In the genomic region with DNA sequence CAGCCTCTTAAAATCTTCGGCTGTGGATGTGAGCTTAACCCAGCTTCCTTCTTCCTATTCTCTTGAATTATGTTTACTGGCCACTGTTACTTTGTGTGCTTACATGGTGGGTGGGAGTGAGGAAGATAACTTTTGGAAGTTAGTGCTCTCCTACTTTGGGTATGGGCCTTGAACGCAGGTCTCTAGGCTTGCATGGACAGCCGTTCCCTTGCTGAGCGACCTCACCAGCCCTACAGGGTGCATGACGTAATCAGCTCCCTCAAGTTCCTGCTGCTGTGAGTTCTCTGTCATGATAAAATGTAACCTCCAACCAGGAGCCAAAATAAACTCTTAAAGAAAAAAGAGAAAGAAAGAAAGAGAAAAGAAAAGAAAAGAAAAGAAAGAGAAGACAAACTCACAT, we compare ENCODE assay signal across 9 mouse cellular contexts. TPM values are rescaled to one million over a fixed set of nuclear protein-coding genes. Genes with fewer than 3 reads are reported as not detected.
DNase-seq lines count a peak whose midpoint lies in the region; ATAC-seq and TF ChIP-seq lines count a peak whose summit lies in the region.
"Had no signal": no experiment of that assay in that cellular context is flagged by ENCODE, and none has a peak within 500 bp of the region (broad histone marks: within the 10 kb centered on the region; RNA-seq: fewer than 3 reads in every experiment).

No protein-coding gene starts in this region.

- peaks cover 38% of the 10 kb centered on the region for H3K4me1 ChIP-seq in heart, embryonic 10.5 days
- peaks cover 0 to 12% of the 10 kb centered on the region in 2 experiments; a peak in 2 of 4 replicates for H3K4me1 ChIP-seq in CH12.LX (ENCODE audit: control insufficient read depth in 1 of 2, insufficient read depth in 2 of 2)
- peaks cover 33% of the 10 kb centered on the region for H3K4me1 ChIP-seq in forebrain, embryonic 12.5 days
- H3K4me1 ChIP-seq in liver, embryonic 12.5 days, result peaks cover 11% of the 10 kb centered on the region

- no peaks in the 10 kb centered on the region for H3K36me3 ChIP-seq in heart, embryonic 10.5 days
- H3K36me3 ChIP-seq in CH12.LX (replicated peaks in 1 of 2; ENCODE audit: control insufficient read depth in 1 of 2, insufficient read depth in 1 of 2, low read length in 1 of 2), result no peaks in the 10 kb centered on the region
- H3K36me3 ChIP-seq in forebrain, embryonic 12.5 days (replicated peaks), result no peaks in the 10 kb centered on the region
- H3K36me3 ChIP-seq in liver, embryonic 12.5 days, result no peaks in the 10 kb centered on the region

- no peak for TF ChIP-seq CTCF in CH12.LX (conservative IDR thresholded peaks at IDR 0.05 in 1 of 2, IDR thresholded peaks at IDR 0.05 in 1 of 2; ENCODE audit: low read depth in 2 of 2, low read length in 2 of 2)

- peak overlapping the region; percentile 87 for H3K4me2 ChIP-seq in CH12.LX (ENCODE audit: insufficient read depth, low read depth, poor library complexity, severe bottlenecking)
- H3K4me2 ChIP-seq in forebrain, embryonic 12.5 days, result peak overlapping the region; percentile 31; the same call in 1 of the 2 replicates
- peak overlapping the region; percentile 59 for H3K4me2 ChIP-seq in liver, embryonic 12.5 days

- H3K9me3 ChIP-seq in heart, embryonic 10.5 days, result no peaks in the 10 kb centered on the region
- H3K9me3 ChIP-seq in CH12.LX (replicated peaks; ENCODE audit: low read length), result no peaks in the 10 kb centered on the region
- H3K9me3 ChIP-seq in forebrain, embryonic 12.5 days, result no peaks in the 10 kb centered on the region
- no peaks in the 10 kb centered on the region for H3K9me3 ChIP-seq in liver, embryonic 12.5 days (replicated peaks)

- H3K27me3 ChIP-seq in heart, embryonic 10.5 days (ENCODE audit: insufficient read depth, poor library complexity, severe bottlenecking), result 0 out of 2 replicates have a peak, but pooled peaks cover 5% of the 10 kb centered on the region
- no peaks in the 10 kb centered on the region for H3K27me3 ChIP-seq in CH12.LX (replicated peaks)
- H3K27me3 ChIP-seq in forebrain, embryonic 12.5 days, result peaks cover 5% of the 10 kb centered on the region; the same call in 1 of the 2 replicates
- peaks cover 5% of the 10 kb centered on the region for H3K27me3 ChIP-seq in liver, embryonic 12.5 days (replicated peaks)

- in situ Hi-C loops in CH12.LX (cut with MboI; ENCODE audit: low pct_ligation_motif_present, low pct_unique_long_range_greater_than_20kb, low sequenced_read_pairs), result loop anchor here (10.0 kb wide), 1 partner anchor 179 kb away; no protein-coding TSS in a partner anchor

- H3K9ac ChIP-seq in CH12.LX (ENCODE audit: insufficient read depth, low read depth), result no peak overlapping the region; the same call in 1 of the 2 replicates
- no peak overlapping the region for H3K9ac ChIP-seq in forebrain, embryonic 12.5 days
- H3K9ac ChIP-seq in liver, embryonic 12.5 days, result no peak overlapping the region

- no peak for TF ChIP-seq RAD21 in CH12.LX (IDR thresholded peaks at IDR 0.05; ENCODE audit: low read depth, low read length)

- H3K79me2 ChIP-seq in CH12.LX (replicated peaks; ENCODE audit: control insufficient read depth, extremely low read depth, insufficient read depth, poor library complexity, severe bottlenecking), result no peaks in the 10 kb centered on the region

- TF ChIP-seq POLR2A in CH12.LX (IDR thresholded peaks at IDR 0.05; ENCODE audit: low read depth, low read length), result no peak

- no peak for DNase-seq in heart, embryonic 10.5 days (ENCODE audit: low spot score)
- no peak for DNase-seq in heart, adult 9 months (ENCODE audit: low spot score in 2 of 2)
- no peak for DNase-seq in CH12.LX (ENCODE audit: extremely low read depth)
- no peak for DNase-seq in frontal cortex, postnatal 10 days (ENCODE audit: low spot score in 2 of 2)

- ATAC-seq in forebrain, embryonic 12.5 days (ENCODE audit: low FRiP score), result no peak
- ATAC-seq in liver, embryonic 12.5 days, result 0 out of 2 replicates have a peak, but pooled peaks have one; percentile 27
- no peak for ATAC-seq in erythroid progenitor cell, adult 5-6 weeks (replicated peaks; ENCODE audit: low FRiP score, poor library complexity, severe bottlenecking)
- no peak for ATAC-seq in megakaryocyte-erythroid progenitor cell, adult 5-6 weeks (replicated peaks; ENCODE audit: low FRiP score, low TSS enrichment, poor library complexity, severe bottlenecking)
- ATAC-seq: Patski had no signal

- H3K27ac ChIP-seq in heart, embryonic 10.5 days, result peak overlapping the region; percentile 59; the same call in 1 of the 2 replicates
- H3K27ac ChIP-seq in CH12.LX (ENCODE audit: insufficient read depth, low read depth), result no peak overlapping the region
- no peak overlapping the region for H3K27ac ChIP-seq in forebrain, embryonic 12.5 days
- H3K27ac ChIP-seq in liver, embryonic 12.5 days, result no peak overlapping the region

- 60% methylated on average over 5 of the region's 5 CpGs for WGBS in heart, embryonic 10.5 days
- 80% methylated on average over 5 of the region's 5 CpGs for WGBS in forebrain, embryonic 12.5 days
- 46% methylated on average over 5 of the region's 5 CpGs for WGBS in liver, embryonic 12.5 days (ENCODE audit: insufficient replicate concordance)

- dilution Hi-C loops in CH12.LX (cut with MboI; ENCODE audit: extremely low pct_ligation_motif_present, extremely low pct_unique_long_range_greater_than_20kb, low sequenced_read_pairs), result no loop called here

- peak overlapping the region; percentile 50 for H3K4me3 ChIP-seq in heart, embryonic 10.5 days
- peak overlapping the region in 2 of 3 experiments; percentile 30 to 40 for H3K4me3 ChIP-seq in CH12.LX (replicated peaks in 1 of 3; ENCODE audit: low read depth in 2 of 3, low read length in 2 of 3, poor library complexity in 1 of 3)
- no peak overlapping the region for H3K4me3 ChIP-seq in forebrain, embryonic 12.5 days (replicated peaks)
- peak overlapping the region; percentile 30 for H3K4me3 ChIP-seq in liver, embryonic 12.5 days

- no peak for TF ChIP-seq EP300 in CH12.LX (IDR thresholded peaks at IDR 0.05; ENCODE audit: low read length)

TF ChIP-seq in CH12.LX, 34 proteins besides CTCF, POLR2A, EP300 and RAD21:
- TF ChIP-seq USF1 (IDR thresholded peaks at IDR 0.05; ENCODE audit: low read depth, low read length) (no peak), JUN (IDR thresholded peaks at IDR 0.05; ENCODE audit: insufficient read depth, low read depth, low read length) (0 out of 2 replicates have a peak, but pooled peaks have one; percentile 8), MAFK (IDR thresholded peaks at IDR 0.05; ENCODE audit: insufficient replicate concordance, low read length) (no peak)

RNA-seq across cellular contexts. Expression of a gene that starts 13.9 kb away (rescaled TPM):
- 0.60 and 0.64 TPM in 2 replicates for polyA plus RNA-seq in heart, embryonic 10.5 days (2016; fragmentation: Nextera tagmentation; extraction: Ambion mirVana)
- total RNA-seq in CH12.LX (2012; rRNA removed) (not detected in 2 replicates), CH12.LX (2014; rRNA removed) (not detected in 2 replicates)
- polyA plus RNA-seq in CH12.LX (2012; ENCODE audit: insufficient read length, low read depth), result not detected in 2 replicates
- 0.46 and 0.50 TPM in 2 replicates for polyA plus RNA-seq in forebrain, embryonic 12.5 days (2016; fragmentation: Nextera tagmentation; extraction: Ambion mirVana)
- 0.28 TPM in 1 of 2 replicates, not detected in the other for polyA plus RNA-seq in liver, embryonic 12.5 days (2016; fragmentation: Nextera tagmentation; extraction: Ambion mirVana)
- not detected in 2 replicates for total RNA-seq in erythroid progenitor cell, adult 5-6 weeks (2015; ENCODE audit: low replicate concordance)
- not detected in 2 replicates for total RNA-seq in erythroid progenitor cell, adult 5-6 weeks (2017; ENCODE audit: low replicate concordance)
- total RNA-seq in megakaryocyte-erythroid progenitor cell, adult 5-6 weeks (2014; fragmentation: Nextera tagmentation), result not detected in 2 replicates
- not detected in 2 replicates for total RNA-seq in megakaryocyte-erythroid progenitor cell, adult 5-6 weeks (2017)

RNA-seq across cellular contexts. Expression of a gene that starts 17.7 kb away (rescaled TPM):
- 7.0 and 7.4 TPM in 2 replicates for polyA plus RNA-seq in heart, embryonic 10.5 days (2016; fragmentation: Nextera tagmentation; extraction: Ambion mirVana)
- total RNA-seq in CH12.LX (2012; rRNA removed), result not detected in 2 replicates
- not detected in 2 replicates for total RNA-seq in CH12.LX (2014; rRNA removed)
- not detected in 2 replicates for polyA plus RNA-seq in CH12.LX (2012; ENCODE audit: insufficient read length, low read depth)
- 8.9 and 10.0 TPM in 2 replicates for polyA plus RNA-seq in forebrain, embryonic 12.5 days (2016; fragmentation: Nextera tagmentation; extraction: Ambion mirVana)
- polyA plus RNA-seq in liver, embryonic 12.5 days (2016; fragmentation: Nextera tagmentation; extraction: Ambion mirVana), result 2.2 and 2.3 TPM in 2 replicates
- 0.84 and 2.2 TPM in 2 replicates for total RNA-seq in erythroid progenitor cell, adult 5-6 weeks (2015; ENCODE audit: low replicate concordance)
- total RNA-seq in erythroid progenitor cell, adult 5-6 weeks (2017; ENCODE audit: low replicate concordance), result 0.45 and 0.51 TPM in 2 replicates
- total RNA-seq in megakaryocyte-erythroid progenitor cell, adult 5-6 weeks (2014; fragmentation: Nextera tagmentation), result 2.0 and 2.8 TPM in 2 replicates
- 4.2 and 4.4 TPM in 2 replicates for total RNA-seq in megakaryocyte-erythroid progenitor cell, adult 5-6 weeks (2017)

RNA-seq across cellular contexts. Expression of a gene that starts 25.7 kb away (rescaled TPM):
- 6.1 and 8.1 TPM in 2 replicates for polyA plus RNA-seq in heart, embryonic 10.5 days (2016; fragmentation: Nextera tagmentation; extraction: Ambion mirVana)
- total RNA-seq in CH12.LX (2012; rRNA removed) (0.59 and 0.80 TPM in 2 replicates), CH12.LX (2014; rRNA removed) (2.6 and 3.1 TPM in 2 replicates)
- polyA plus RNA-seq in CH12.LX (2012; ENCODE audit: insufficient read length, low read depth), result 1.2 and 1.5 TPM in 2 replicates
- polyA plus RNA-seq in forebrain, embryonic 12.5 days (2016; fragmentation: Nextera tagmentation; extraction: Ambion mirVana), result 7.5 and 7.8 TPM in 2 replicates
- polyA plus RNA-seq in liver, embryonic 12.5 days (2016; fragmentation: Nextera tagmentation; extraction: Ambion mirVana), result 0.81 and 1.9 TPM in 2 replicates
- total RNA-seq in erythroid progenitor cell, adult 5-6 weeks (2015; ENCODE audit: low replicate concordance), result 1.4 TPM in 1 of 2 replicates, not detected in the other
- total RNA-seq in erythroid progenitor cell, adult 5-6 weeks (2017; ENCODE audit: low replicate concordance), result not detected in 2 replicates
- total RNA-seq in megakaryocyte-erythroid progenitor cell, adult 5-6 weeks (2014; fragmentation: Nextera tagmentation), result 0.15 and 0.54 TPM in 2 replicates
- 0.66 and 1.8 TPM in 2 replicates for total RNA-seq in megakaryocyte-erythroid progenitor cell, adult 5-6 weeks (2017)

Comparison
In these comparisons a context has a peak if more than half of its experiments do, and no peak if none do; other contexts are left out.
1. H3K4me2 ChIP-seq: peak in every context shown above with its lines; median percentile 87 in CH12.LX; 59 in liver, embryonic 12.5 days; 31 in forebrain, embryonic 12.5 days.